Mouse (Mus musculus) layer of hippocampus, adult 8-10 months (tissue): Measurements from ENCODE around the gene 1700057G04Rik. TPM values are rescaled to one million over a fixed set of nuclear protein-coding genes. Genes with fewer than 3 reads are reported as not detected.
"Not testable (repeated sequence)": the region's sequence is repeated elsewhere in the genome, so short reads cannot be mapped to it uniquely, and the experiment has no call there.

Experiments used
- DNase-seq, 2 experiments: peaks; one replicate each; pipeline ENCODE4 v3.0.0; 2022; ENCODE audit warnings: low spot score in 2 of 2
- total RNA-seq, 4 experiments: library from RNA; stranded (reverse); gene quantifications; 2 replicates each; pipeline ENCODE4 v1.2.4; 2022

Gene 1700057G04Rik
- total RNA-seq, 4 experiments from 2014 or later = not detected

DNA sequence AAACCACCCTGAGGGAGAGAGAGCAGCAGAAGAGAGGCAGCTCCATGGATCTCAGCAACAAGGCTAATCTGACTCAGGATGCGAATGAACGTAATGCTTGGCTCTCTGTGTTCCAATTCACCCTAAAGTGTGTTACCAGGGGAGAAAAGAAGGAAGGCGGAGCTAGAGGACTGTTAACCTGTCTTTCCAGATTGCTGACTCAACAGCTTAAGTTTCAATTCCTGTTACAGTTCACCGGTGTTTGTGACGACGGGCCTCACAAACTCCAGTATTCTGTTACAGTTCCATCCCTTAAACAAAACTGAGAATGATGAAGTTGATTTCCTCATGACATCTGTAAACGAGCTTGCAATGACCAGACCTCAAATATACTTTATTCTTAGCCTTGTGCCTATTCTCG, 4.1 kb upstream of the 1700057G04Rik start:
- DNase-seq = no peak

DNA sequence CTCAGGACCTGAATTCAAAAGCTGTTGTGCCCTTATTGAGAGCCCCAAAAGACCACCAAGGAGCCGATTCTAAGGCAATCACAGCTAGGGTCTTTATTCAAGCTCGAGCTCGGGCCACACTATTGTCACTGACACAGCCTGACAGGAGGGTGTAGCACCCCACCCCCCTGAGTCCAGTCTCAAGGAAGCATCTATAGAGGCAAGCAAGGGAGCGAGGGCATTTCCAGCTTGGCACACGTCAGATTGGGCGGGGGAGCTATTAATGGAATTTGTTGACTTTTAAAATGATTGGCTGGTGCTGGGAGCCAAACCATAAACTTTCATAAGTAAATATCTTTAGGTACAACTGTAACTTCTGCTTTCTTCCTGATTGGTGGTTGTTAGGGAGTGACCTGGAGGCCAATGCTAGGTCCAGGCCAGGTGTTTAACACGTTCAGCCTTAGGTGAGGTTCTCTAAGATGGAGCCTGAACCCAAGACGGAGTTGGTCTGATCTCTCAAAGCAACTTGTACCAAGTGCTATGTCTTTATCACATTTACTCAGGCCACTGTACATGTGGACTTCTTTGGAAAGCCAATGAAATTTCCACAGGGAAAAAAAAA, 3.5 kb upstream of the 1700057G04Rik start:
- DNase-seq = no peak

DNA sequence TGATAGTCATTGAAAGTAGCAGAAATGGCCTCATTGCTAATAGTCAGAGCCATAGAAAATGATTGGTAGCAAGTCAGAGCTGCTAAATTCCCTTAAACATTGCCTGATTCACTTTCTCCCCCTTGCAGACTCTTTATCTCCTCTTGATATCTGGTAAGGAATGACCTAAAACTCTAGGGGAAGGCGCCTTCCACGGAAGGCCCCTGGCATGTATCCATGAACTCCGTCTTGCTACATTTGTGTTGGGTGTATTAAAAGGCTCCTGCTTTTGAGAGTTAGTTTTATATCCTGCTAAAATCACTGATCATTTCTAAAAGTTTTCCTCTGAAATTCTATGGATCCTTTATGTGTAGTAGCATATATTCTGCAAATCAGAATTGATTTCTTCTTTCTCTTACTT, 7.6 kb downstream of the 1700057G04Rik start:
- DNase-seq = no peak

DNA sequence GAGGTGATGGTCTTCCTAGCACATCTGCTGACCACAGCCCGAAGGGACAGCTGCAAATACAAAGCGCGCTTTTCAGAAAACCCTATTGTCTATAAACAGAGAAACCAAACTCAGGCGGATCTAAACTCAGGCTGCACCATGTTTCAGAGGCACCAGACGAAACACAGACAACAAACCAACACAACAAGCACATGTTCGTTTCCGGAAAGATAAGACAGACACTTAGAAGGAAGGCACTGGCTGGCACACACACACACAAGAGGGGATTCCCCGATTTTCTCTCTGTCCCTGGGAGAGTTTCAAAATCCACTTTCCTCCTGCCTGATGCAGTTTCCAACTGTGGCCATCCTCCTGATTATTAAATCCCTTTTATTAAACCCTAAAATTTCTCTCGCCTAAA, 16.8 kb downstream of the 1700057G04Rik start:
- not testable (repeated sequence) for DNase-seq

DNA sequence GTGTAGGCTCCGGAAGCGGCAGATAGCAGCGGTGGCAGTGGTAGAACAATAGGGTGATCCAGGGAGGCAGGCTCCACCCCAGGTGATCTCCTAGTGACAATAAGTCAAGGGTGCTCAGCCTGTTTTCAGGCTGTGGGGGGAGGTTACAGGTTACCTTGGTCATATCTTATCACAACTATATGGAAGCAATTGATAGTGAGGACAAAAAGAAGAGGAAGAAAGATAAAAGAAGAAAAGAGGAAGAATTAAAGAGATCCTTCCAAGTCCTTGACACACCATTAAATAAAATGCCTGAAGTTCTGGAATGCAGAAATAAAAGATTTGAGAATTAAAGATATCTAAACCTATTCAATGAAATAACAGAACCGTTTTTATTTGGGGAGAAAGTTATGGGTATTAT, 17.6 kb downstream of the 1700057G04Rik start:
- DNase-seq = no peak

DNA sequence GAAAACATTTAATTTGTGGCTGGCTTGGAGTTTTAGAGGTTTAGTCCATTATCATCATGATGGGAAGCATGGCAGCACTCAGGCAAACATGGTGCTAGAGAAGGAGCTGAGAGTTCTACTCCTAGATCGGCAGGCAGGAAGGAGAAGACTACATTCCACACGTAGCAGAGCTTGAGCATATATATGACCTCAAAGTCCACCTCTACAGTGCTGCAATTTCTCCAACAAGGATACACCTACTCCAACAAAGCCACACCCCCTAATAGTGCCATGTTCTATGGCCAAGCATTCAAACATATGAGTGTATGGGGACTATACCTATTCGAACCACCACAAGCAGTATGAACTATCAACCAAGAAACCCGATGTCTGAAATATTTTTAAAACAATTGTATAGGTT, 22.2 kb downstream of the 1700057G04Rik start:
- no peak for DNase-seq

DNA sequence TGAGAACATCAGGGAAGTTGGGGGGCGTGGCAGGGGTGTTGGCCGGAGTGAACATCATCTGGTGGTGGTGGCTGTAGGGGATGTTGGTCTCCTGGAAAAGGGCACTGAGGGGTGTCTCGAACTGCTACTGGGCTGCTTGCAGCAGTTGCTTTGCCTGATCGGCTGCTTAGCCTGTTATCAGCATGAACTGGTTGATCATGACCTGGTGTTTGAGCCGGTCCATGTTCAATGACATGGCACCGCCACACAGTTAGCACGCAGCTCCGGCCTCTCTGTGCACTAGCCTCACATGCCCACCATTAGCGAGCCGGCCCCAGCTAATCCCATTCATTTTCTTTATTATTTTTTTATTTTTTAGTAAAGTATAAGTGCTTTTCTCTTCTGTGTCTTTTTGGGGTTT, 25.7 kb downstream of the 1700057G04Rik start:
- no peak for DNase-seq

DNA sequence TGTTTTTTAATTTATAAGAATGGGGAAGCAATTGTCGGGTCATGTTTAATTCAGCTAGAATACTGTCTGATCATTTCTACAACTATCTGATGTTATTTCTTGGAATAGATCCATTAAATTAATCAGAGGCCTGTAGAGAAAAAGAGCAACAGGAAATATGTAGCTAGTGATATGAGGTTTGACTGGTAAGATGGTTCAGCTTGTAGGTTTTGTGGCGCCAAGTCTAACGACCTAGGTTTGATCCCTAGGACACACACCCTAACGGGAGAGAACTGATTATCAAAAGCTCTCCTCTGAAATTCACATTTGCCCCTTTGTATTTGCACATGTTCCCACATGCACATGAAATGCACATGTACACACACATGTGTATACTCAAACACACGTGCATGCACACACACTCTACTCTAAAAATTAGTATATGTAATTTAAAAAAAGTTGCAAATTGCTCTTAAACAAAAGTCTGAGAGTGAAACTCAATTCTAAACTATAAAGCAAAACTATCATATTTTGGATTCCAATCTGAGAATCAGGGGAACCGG, 26.2 kb downstream of the 1700057G04Rik start:
- no peak for DNase-seq

DNA sequence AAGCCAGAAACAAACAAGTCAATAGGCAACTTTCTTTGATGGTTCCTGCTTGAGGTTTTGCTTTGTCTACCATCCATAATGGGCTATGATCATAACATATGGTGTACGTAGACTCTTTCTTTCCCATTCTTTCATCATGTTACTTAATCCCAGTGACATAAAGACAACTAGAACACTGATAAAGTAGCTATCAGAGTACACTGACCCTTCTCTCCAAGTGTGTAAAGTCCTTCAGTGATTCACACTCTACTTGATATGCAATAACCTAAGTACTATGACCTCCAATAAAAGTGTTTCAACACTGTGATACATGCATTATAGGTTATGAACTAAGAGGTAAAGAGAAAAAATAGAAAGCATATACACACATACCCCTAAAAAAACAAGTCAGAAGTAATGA, 27.9 kb downstream of the 1700057G04Rik start:
- no peak for DNase-seq

DNA sequence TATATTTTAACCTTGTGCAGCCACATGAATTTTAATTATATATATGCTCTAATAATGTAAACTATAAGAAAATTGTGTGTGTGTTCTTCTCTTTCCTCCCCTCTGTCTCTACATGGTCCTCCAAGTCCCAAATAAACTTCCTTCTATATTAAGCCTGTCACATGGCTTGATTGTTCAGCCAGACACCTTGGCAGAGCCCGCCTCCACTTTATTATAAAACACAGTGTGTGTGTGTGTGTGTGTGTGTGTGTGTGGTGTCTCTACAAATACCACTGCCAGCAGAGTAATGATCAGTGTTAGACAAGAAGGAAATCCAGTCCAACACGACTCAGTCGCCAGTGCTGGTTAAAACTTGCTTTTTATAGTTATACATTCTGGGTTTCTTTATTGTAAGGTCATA, 28.5 kb downstream of the 1700057G04Rik start:
- no peak for DNase-seq

DNA sequence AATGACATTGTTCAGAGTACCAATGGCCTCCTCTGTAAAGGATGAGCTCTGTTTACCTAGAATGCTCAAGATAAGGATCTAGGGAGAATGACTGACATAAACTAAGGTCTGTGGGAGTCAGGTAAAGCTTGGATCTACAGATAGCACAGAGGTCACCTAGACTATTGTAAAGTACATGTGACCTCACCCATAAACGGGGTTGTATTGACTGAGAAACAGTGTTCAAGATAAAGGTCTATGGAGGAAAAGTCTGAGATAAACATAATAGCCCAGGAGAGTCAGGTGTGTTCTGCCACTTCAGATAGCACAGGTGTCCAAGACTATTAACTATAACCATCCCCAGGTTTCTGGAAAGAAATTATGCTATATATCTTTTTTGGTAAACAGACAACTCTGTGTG, 29.8 kb downstream of the 1700057G04Rik start:
- DNase-seq = no peak

DNA sequence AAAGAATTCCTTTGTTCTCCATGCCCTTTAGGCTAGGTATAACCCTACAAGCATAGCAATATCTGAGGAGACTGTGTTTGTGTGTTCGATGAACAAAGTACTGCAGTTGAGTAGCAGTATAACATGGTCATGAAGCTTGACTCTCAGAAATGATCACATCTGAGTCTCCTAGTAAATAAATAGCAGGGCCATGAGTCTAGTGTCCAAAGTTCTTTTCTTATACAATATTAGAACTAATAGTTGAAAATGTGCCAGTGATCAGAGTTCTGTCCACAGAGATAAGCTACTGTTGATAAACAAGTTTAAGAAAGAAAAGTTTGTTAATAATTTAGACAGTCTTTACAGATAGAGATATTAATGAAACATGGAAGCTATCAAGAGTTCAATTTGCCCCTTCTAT, 42.7 kb downstream of the 1700057G04Rik start:
- DNase-seq = no peak

DNA sequence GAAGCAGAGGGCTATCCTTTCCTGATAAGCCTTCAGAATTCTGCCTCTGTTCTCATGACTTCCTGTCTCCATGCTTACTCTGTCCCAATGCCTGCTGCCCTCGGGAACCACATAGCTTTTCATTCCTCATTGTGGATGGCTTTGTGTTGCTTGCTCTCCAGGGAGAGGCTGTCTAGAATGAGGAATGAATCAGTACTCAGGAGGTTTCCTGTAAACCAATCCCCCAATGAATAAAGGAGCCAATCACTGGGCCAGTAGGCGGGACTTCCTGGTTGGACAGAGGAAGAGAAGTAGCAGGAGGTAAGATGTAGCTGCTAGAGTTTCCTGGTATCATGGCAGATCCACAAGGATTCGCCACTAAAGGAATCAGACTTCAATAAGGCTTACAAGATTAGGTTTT, 44.1 kb downstream of the 1700057G04Rik start:
- no peak for DNase-seq

DNA sequence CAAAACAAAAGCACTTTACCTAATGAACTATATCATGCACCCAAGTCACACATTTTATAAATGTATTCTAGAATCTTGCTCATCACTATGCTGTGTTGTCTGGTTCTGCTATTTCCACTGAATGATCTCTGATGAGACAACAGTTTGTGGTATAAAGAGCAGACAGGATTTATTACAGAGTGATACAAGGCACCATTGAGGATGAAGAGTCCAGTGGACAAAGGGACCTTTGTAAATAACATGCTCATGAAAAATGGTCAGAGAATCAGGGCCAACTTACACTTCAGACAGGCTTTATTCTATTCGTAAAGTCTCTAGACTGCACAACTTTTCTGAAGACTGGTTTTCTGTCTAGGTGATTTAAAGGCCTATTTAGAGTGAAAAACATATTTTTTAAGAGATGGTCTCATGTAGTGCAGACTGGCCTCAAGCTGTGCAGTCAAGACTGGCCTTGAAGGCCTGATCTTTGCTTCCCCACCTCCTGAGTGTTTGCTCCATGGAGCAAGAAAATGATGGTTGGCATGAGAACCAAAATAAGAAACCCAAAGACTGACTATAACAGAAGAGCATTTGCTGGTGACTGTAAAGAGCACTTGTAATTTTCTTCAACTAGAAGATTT, 51.6 kb downstream of the 1700057G04Rik start:
- DNase-seq = no peak

DNA sequence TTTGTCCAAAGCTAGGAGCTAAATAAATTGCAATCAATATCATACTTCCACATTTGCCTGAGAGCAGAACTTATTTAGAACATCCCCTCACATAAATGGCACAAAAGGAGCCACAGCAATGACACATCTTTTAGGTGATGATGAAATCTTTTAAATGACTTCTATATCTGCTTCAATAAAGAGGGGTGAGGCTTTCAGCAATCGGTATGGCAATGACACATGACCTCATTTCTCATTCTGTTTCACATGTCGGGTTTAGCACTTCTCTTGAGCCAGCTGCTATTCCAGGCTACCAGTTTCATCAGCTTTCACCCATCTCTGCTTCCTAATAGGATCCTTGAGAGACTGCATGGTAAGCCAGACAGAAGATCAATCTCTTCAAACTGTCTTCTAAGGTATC, 54.3 kb downstream of the 1700057G04Rik start:
- DNase-seq = no peak

DNA sequence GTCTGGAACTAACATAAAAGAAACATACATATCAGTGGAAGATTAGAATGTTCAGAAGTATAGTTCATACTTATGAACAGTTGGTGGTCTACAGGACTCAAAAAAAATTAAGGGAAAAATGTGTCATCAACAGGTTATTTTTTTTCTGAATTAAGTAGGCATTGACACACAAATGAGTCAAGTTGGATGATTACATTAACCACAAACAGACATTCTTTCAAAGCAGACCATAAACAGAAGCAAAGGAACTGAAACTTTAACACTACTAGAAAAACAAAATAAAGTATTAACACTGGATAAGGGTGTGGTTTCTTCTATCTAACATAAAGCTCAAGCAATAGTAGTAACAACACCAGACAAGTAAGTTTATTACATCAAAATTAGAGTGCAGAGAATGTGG, 59.7 kb downstream of the 1700057G04Rik start:
- no peak for DNase-seq

DNA sequence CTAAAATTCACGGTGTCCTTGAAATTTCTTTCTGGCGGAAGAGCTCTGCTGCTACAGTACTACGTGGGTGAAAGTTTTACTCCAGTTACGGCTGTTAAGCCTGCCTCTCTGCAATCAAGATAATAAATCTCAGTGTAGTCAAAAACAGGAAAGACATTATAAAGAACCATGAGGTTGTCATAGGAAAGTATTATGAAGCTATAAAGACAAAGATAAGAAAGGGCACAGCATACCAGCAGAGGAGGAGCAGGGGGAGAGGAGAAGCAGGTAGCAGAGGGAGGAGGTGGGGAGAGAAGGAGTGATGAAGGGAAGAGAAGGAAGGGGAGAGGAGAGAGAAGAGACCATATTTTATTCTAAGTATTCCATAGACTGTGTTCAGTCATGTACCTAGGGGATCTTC, 64.7 kb downstream of the 1700057G04Rik start:
- DNase-seq = no peak

DNA sequence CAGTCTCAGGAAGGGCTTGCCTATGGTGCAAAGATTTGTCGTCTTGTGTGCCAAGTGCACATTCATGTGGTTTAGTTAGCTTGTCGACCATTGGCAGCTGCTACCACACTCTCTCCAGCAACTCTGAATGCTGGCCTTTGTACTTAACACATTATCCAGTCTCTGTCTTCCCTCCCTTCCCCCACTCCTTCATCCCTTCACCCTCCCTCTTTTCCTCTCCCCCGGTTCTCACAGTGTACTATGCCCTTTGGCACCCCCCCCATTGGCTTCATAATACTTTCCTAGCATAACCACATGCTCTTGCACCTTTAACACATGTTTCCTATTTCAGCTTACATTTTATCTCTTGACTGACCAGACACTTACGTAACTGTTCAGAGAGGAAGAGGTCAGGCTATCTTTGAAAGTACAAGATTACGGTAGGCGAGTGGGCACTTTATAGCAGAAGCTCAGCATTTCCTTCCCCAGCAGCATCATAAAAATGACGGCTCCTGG, 65.6 kb downstream of the 1700057G04Rik start:
- no peak for DNase-seq

DNA sequence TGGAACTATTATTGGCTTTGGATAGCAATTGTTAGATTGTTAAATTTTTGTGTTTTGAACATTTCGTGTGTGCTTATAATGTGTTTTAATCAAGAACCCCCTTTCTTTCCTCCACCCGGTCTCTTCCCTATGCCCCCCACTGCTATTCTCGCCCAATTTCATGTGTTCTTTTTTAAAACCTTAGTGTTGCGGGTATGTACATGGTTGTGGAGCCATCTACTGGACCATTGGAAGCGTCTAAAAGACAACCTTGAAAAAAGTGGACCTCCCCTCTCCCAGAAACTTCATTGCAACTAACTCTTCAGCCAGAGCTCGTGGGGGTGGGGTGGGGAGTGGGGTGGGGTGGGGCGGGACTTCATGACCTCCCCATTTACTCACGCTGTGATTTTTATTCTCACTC, 66.2 kb downstream of the 1700057G04Rik start:
- DNase-seq = no peak

DNA sequence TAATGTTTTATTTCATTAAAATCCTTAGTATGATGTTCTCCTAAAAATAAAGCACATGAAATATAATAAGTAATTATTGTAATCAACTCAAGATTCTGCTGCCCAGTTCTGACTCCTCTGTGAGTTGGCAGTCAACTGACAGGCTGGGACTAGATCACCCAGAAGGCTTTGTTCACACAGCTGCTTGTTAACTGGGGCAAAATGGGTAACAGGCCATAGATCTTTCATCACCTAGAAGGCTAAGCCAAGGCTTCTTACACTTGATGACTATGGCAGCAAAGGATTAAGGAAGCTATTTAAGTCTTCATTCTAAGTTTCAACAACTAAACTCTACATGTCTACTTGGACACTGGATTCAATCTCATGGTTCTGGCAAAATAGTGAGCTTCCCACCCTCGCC, 68.8 kb downstream of the 1700057G04Rik start:
- DNase-seq = no peak

DNA sequence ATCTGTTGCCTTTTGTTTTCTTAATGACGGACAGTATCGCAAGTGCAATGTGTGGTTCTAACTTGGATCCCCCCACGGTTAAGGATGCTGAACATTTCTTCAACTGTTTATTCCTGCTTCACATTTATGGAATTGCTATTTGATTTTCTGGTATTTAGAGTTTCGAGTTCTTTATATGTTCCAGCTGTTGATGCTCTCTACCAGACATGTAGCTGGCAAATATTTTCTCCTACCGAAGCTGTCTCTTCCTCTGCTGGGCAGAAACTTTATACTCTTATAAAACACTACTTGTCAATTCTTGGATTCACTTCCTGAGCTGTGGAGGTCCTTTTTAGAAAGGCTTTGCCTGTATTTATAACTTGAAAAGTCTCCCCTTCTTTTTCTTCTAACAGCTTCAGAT, 70.1 kb downstream of the 1700057G04Rik start:
- DNase-seq = no peak

DNA sequence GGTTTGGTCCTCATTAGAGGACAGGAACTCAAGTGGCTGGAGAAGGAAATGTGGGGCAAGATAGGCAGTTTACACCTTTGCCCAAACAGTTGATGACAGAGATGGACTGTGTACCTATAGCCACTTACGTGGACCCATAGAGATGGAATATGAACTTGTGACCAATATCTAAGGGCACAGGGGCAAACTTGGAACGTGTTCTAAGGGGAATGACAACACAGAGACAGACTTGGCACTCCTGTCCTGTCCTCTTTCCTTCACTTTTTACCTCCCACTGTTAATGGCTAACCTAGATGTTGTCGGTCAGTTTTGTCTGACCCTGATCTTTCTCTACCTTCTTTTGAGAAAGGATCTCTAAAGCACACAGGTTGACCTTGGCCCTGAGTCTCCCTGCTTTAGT, 74.2 kb downstream of the 1700057G04Rik start:
- no peak for DNase-seq

DNA sequence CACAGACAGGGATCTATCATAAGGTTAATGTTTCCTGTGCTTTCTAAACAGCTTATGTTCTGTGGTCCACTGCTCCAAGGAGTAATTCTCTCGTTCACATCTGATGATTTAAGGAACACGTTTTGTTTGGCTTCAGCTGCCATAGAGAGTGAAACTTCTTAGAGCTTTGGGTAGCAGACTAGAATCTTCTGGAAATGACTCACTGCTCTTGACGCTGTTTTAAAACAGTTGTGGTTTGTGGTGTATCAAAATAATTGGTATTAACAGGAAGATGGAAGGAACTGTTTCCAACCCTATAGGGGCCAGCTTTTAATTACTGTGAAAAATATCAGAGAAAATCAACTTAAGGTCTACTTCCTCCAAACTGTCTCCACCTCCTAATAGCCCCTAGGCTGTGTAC, 75.2 kb downstream of the 1700057G04Rik start:
- DNase-seq = no peak
